Mouse (Mus musculus) olfactory bulb, adult 2 months (tissue): ENCODE results near the gene Sec14l2.

Experiments used
- CTCF ChIP-seq: fragments of 200-500 bp; IDR thresholded peaks from 2 replicates; pipeline ENCODE4 v1.5.1; 2012; ENCODE audit warnings: low read depth, mild to moderate bottlenecking, low read length, moderate library complexity; ENCODE audit not compliant: insufficient read depth
- POLR2A ChIP-seq: fragments of 200-500 bp; IDR thresholded peaks from 2 replicates; pipeline ENCODE4 v1.6.1; 2012; ENCODE audit warnings: mild to moderate bottlenecking, low read depth, low read length, moderate library complexity; ENCODE audit not compliant: insufficient read depth

DNA sequence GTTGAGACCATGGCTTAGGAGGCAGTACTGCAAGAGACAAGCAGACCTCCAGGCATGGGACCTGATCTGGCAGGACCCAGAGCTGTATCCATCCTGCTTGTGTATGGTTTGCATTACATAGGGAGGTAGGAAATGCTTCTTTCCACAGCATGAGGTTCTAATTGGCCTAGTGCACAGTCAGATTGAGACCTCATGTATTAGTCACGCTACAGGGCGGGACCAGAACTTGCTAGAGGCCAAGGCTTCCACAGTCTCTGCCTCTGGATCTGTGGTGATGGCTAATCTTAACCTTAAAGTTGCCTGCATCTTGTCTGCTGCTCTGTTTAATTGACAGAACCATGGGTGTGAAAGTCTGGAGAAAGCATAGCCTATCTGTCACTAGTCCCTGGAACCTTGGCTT lies 41.5 kb upstream of the Sec14l2 start:
- TF ChIP-seq CTCF (no peak), POLR2A (no peak)
